Mouse (Mus musculus): ENCODE measurements around the gene Serpina3n. TPM values are rescaled to one million over a fixed set of nuclear protein-coding genes. Genes with fewer than 3 reads are reported as not detected.
"Not testable (repeated sequence)": the region's sequence is repeated elsewhere in the genome, so short reads cannot be mapped to it uniquely, and the experiment has no call there.

The Serpina3n gene
- polyA plus RNA-seq, 1 experiment from 2014 or later, result 0.10 TPM

GRCm38 (mm10) chr12:104386878-104387277, 19.7 kb upstream of the Serpina3n start:
- H3K9ac ChIP-seq (replicated peaks; ENCODE audit: low read length); H3K4me3 ChIP-seq (ENCODE audit: low read depth, low read length); H3K36me3 ChIP-seq (replicated peaks; ENCODE audit: control insufficient read depth, insufficient read depth, low read depth, low read length); ATAC-seq (replicated peaks; ENCODE audit: insufficient number of reproducible peaks, low FRiP score, low TSS enrichment, low read depth); DNase-seq (ENCODE audit: low spot score); H3K4me1 ChIP-seq (ENCODE audit: control insufficient read depth, insufficient read depth, low read length); H3K27ac ChIP-seq (replicated peaks; ENCODE audit: low read depth, low read length); H3K4me2 ChIP-seq (ENCODE audit: low read depth, low read length); H3K27me3 ChIP-seq (ENCODE audit: control insufficient read depth, insufficient read depth, low read length); H3K9me3 ChIP-seq (replicated peaks; ENCODE audit: control insufficient read depth, low read length): not testable (repeated sequence)
- 62% methylated on average over 2 of the region's 2 CpGs for WGBS

GRCm38 (mm10) chr12:104388477-104388876, 18.1 kb upstream of the Serpina3n start:
- Histone ChIP-seq H3K27ac (replicated peaks; ENCODE audit: low read depth, low read length) (no peak overlapping the region), H3K27me3 (ENCODE audit: control insufficient read depth, insufficient read depth, low read length) (no peaks in the 10 kb centered on the region), H3K9ac (replicated peaks; ENCODE audit: low read length) (no peak overlapping the region), H3K4me1 (ENCODE audit: control insufficient read depth, insufficient read depth, low read length) (no peaks in the 10 kb centered on the region), H3K4me3 (ENCODE audit: low read depth, low read length) (no peak overlapping the region), H3K4me2 (ENCODE audit: low read depth, low read length) (no peak overlapping the region), H3K9me3 (replicated peaks; ENCODE audit: control insufficient read depth, low read length) (no peaks in the 10 kb centered on the region), H3K36me3 (replicated peaks; ENCODE audit: control insufficient read depth, insufficient read depth, low read depth, low read length) (no peaks in the 10 kb centered on the region)
- DNase-seq (ENCODE audit: low spot score) (no peak), ATAC-seq (replicated peaks; ENCODE audit: insufficient number of reproducible peaks, low FRiP score, low TSS enrichment, low read depth) (no peak)

GRCm38 (mm10) chr12:104391057-104391456, 15.5 kb upstream of the Serpina3n start:
- not testable (repeated sequence) for H3K27me3 ChIP-seq (ENCODE audit: control insufficient read depth, insufficient read depth, low read length); H3K9ac ChIP-seq (replicated peaks; ENCODE audit: low read length); H3K9me3 ChIP-seq (replicated peaks; ENCODE audit: control insufficient read depth, low read length); H3K4me2 ChIP-seq (ENCODE audit: low read depth, low read length); H3K4me3 ChIP-seq (ENCODE audit: low read depth, low read length); H3K4me1 ChIP-seq (ENCODE audit: control insufficient read depth, insufficient read depth, low read length); DNase-seq (ENCODE audit: low spot score); H3K36me3 ChIP-seq (replicated peaks; ENCODE audit: control insufficient read depth, insufficient read depth, low read depth, low read length); ATAC-seq (replicated peaks; ENCODE audit: insufficient number of reproducible peaks, low FRiP score, low TSS enrichment, low read depth); H3K27ac ChIP-seq (replicated peaks; ENCODE audit: low read depth, low read length)
- 63% methylated on average over 2 of the region's 2 CpGs for WGBS

GRCm38 (mm10) chr12:104403968-104404367, 2.6 kb upstream of the Serpina3n start:
- no peak for ATAC-seq (replicated peaks; ENCODE audit: insufficient number of reproducible peaks, low FRiP score, low TSS enrichment, low read depth)
- Histone ChIP-seq H3K27me3 (ENCODE audit: control insufficient read depth, insufficient read depth, low read length) (no peaks in the 10 kb centered on the region), H3K9me3 (replicated peaks; ENCODE audit: control insufficient read depth, low read length) (no peaks in the 10 kb centered on the region), H3K4me2 (ENCODE audit: low read depth, low read length) (no peak overlapping the region), H3K4me3 (ENCODE audit: low read depth, low read length) (no peak overlapping the region), H3K36me3 (replicated peaks; ENCODE audit: control insufficient read depth, insufficient read depth, low read depth, low read length) (no peaks in the 10 kb centered on the region), H3K9ac (replicated peaks; ENCODE audit: low read length) (no peak overlapping the region), H3K4me1 (ENCODE audit: control insufficient read depth, insufficient read depth, low read length) (no peaks in the 10 kb centered on the region), H3K27ac (replicated peaks; ENCODE audit: low read depth, low read length) (no peak overlapping the region)
- no peak for DNase-seq (ENCODE audit: low spot score)
- 83% methylated on average over 5 of the region's 5 CpGs for WGBS

GRCm38 (mm10) chr12:104412507-104412906, 6.0 kb downstream of the Serpina3n start:
- no peak for ATAC-seq (replicated peaks; ENCODE audit: insufficient number of reproducible peaks, low FRiP score, low TSS enrichment, low read depth)

GRCm38 (mm10) chr12:104414576-104414975, 8.0 kb downstream of the Serpina3n start:
- Histone ChIP-seq H3K4me3 (ENCODE audit: low read depth, low read length) (no peak overlapping the region), H3K27me3 (ENCODE audit: control insufficient read depth, insufficient read depth, low read length) (no peaks in the 10 kb centered on the region), H3K36me3 (replicated peaks; ENCODE audit: control insufficient read depth, insufficient read depth, low read depth, low read length) (no peaks in the 10 kb centered on the region), H3K9ac (replicated peaks; ENCODE audit: low read length) (no peak overlapping the region), H3K27ac (replicated peaks; ENCODE audit: low read depth, low read length) (no peak overlapping the region), H3K9me3 (replicated peaks; ENCODE audit: control insufficient read depth, low read length) (no peaks in the 10 kb centered on the region), H3K4me1 (ENCODE audit: control insufficient read depth, insufficient read depth, low read length) (no peaks in the 10 kb centered on the region), H3K4me2 (ENCODE audit: low read depth, low read length) (no peak overlapping the region)
- WGBS, result 69% methylated on average over 2 of the region's 2 CpGs
- no peak for ATAC-seq (replicated peaks; ENCODE audit: insufficient number of reproducible peaks, low FRiP score, low TSS enrichment, low read depth)
- no peak for DNase-seq (ENCODE audit: low spot score)

More at GRCm38 (mm10) chr12:104412507-104412906, 6.0 kb downstream of the Serpina3n start:
- H3K36me3 ChIP-seq (replicated peaks; ENCODE audit: control insufficient read depth, insufficient read depth, low read depth, low read length), result no peaks in the 10 kb centered on the region
- H3K27me3 ChIP-seq (ENCODE audit: control insufficient read depth, insufficient read depth, low read length), result no peaks in the 10 kb centered on the region
- no peak overlapping the region for H3K4me3 ChIP-seq (ENCODE audit: low read depth, low read length)
- no peak overlapping the region for H3K9ac ChIP-seq (replicated peaks; ENCODE audit: low read length)
- H3K4me2 ChIP-seq (ENCODE audit: low read depth, low read length), result no peak overlapping the region
- DNase-seq (ENCODE audit: low spot score), result no peak
- no peaks in the 10 kb centered on the region for H3K9me3 ChIP-seq (replicated peaks; ENCODE audit: control insufficient read depth, low read length)
- WGBS, result 87% methylated on average over 6 of the region's 6 CpGs
- H3K4me1 ChIP-seq (ENCODE audit: control insufficient read depth, insufficient read depth, low read length), result no peaks in the 10 kb centered on the region
- H3K27ac ChIP-seq (replicated peaks; ENCODE audit: low read depth, low read length), result no peak overlapping the region

GRCm38 (mm10) chr12:104415625-104416315, 9.2 kb downstream of the Serpina3n start:
- H3K4me3 ChIP-seq (ENCODE audit: low read depth, low read length), result no peak overlapping the region
- no peak overlapping the region for H3K27ac ChIP-seq (replicated peaks; ENCODE audit: low read depth, low read length)
- H3K9me3 ChIP-seq (replicated peaks; ENCODE audit: control insufficient read depth, low read length), result no peaks in the 10 kb centered on the region
- WGBS, result 46% methylated on average over 6 of the region's 6 CpGs
- no peak for DNase-seq (ENCODE audit: low spot score)
- H3K36me3 ChIP-seq (replicated peaks; ENCODE audit: control insufficient read depth, insufficient read depth, low read depth, low read length), result no peaks in the 10 kb centered on the region
- H3K9ac ChIP-seq (replicated peaks; ENCODE audit: low read length), result no peak overlapping the region
- H3K4me1 ChIP-seq (ENCODE audit: control insufficient read depth, insufficient read depth, low read length), result no peaks in the 10 kb centered on the region
- ATAC-seq (replicated peaks; ENCODE audit: insufficient number of reproducible peaks, low FRiP score, low TSS enrichment, low read depth), result no peak
- H3K27me3 ChIP-seq (ENCODE audit: control insufficient read depth, insufficient read depth, low read length), result no peaks in the 10 kb centered on the region
- no peak overlapping the region for H3K4me2 ChIP-seq (ENCODE audit: low read depth, low read length)

- Histone ChIP-seq H3K9me3 (replicated peaks; ENCODE audit: control insufficient read depth, low read length) (no peaks in the 10 kb centered on the region), H3K27ac (replicated peaks; ENCODE audit: low read depth, low read length) (no peak overlapping the region), H3K36me3 (replicated peaks; ENCODE audit: control insufficient read depth, insufficient read depth, low read depth, low read length) (no peaks in the 10 kb centered on the region), H3K27me3 (ENCODE audit: control insufficient read depth, insufficient read depth, low read length) (no peaks in the 10 kb centered on the region), H3K4me3 (ENCODE audit: low read depth, low read length) (peak overlapping the region; percentile 17), H3K4me1 (ENCODE audit: control insufficient read depth, insufficient read depth, low read length) (no peaks in the 10 kb centered on the region), H3K4me2 (ENCODE audit: low read depth, low read length) (peak overlapping the region; percentile 34), H3K9ac (replicated peaks; ENCODE audit: low read length) (no peak overlapping the region)
- WGBS, result 19% methylated on average over 14 of the region's 17 CpGs
- DNase-seq (ENCODE audit: low spot score) (peak; percentile 92), ATAC-seq (replicated peaks; ENCODE audit: insufficient number of reproducible peaks, low FRiP score, low TSS enrichment, low read depth) (peak; percentile 53)
Measured at GRCm38 (mm10) chr12:104418340-104419135, 12.0 kb downstream of the Serpina3n start.
